Mouse (Mus musculus) heart, postnatal 0 days (tissue): ENCODE measurements at regions not wholly inside any gene's neighbourhood (a gene's known extent, or its start where the extent isn't known, plus 50 kb on each side); places are given as distances from the start of the nearest gene placed in this dataset.

Source experiments
- CTCF ChIP-seq: IDR thresholded peaks from 2 replicates; pipeline ENCODE4 v1.5.1; 2016; ENCODE audit warnings: antibody characterized with exemption, control low read depth, low read depth
- EP300 ChIP-seq: IDR thresholded peaks from 2 replicates; pipeline ENCODE4 v1.6.1; 2016; ENCODE audit warnings: antibody characterized with exemption, low read depth

- TF ChIP-seq EP300 (no peak), CTCF (no peak)
Observed at GRCm38 (mm10) chr4:9035350-9035749, 796.5 kb upstream of the Car8 start.
